Mouse (Mus musculus): ENCODE results near the gene Sqor. TPM values are rescaled to one million over a fixed set of nuclear protein-coding genes. Genes with fewer than 3 reads are reported as not detected.

Sqor gene
- polyA plus RNA-seq, 1 experiment from 2014 or later, result 3.6 TPM

DNA sequence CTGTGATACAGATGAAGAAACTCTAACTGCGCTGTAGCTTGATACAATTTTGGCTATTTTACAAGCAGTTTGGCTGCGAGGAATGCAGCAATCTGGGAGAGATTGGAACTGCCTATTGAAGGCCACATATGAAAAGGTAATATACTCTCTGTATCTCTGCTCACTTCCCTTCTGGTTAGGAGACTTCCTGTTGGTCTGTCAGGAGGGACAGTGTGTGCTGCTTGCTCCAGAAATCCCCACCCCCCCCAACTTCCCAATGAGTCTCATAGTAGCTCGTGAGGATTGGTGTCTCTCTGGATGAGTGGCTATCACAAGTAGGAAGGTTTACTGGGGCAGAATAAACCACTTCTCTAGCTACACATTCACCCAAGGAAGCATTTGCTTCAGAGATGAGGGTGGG, 2.0 kb upstream of the Sqor start:
- H3K27me3 ChIP-seq, result peaks cover 40% of the 10 kb centered on the region
- H3K9ac ChIP-seq (replicated peaks), result no peak overlapping the region
- no peak overlapping the region for H3K27ac ChIP-seq (replicated peaks)
- H3K4me1 ChIP-seq, result peaks cover 7% of the 10 kb centered on the region; the same call in 1 of the 2 replicates
- H3K4me2 ChIP-seq (replicated peaks), result no peak overlapping the region
- no peaks in the 10 kb centered on the region for H3K9me3 ChIP-seq
- no peaks in the 10 kb centered on the region for H3K36me3 ChIP-seq
- no peak overlapping the region for H3K4me3 ChIP-seq
- ATAC-seq (ENCODE audit: low FRiP score, low read depth), result no peak
- WGBS, result 65% methylated on average over 3 of the region's 3 CpGs

DNA sequence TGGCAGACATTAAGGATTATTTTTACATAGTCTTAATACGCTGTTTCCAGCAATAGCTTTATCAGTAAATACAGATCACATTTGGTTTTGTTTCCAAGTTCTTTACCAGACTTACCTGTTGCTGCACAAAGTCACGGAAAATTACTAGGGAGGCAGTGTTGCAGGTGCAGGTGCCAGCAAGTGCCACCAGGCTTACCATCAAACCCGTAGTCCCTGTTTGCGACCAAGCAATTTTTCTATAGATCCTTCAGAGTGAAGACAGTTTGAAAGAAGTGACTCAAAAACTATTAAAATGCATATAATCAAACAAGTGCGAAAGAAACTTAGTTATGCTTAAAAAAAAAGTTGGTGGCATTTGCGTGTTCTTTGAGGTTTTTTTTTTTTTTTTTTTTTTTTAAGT, 511 bp upstream of the Sqor start:
- no peak for ATAC-seq (ENCODE audit: low FRiP score, low read depth)
- H3K4me3 ChIP-seq, result no peak overlapping the region
- H3K9me3 ChIP-seq, result no peaks in the 10 kb centered on the region
- H3K36me3 ChIP-seq, result no peaks in the 10 kb centered on the region
- H3K27ac ChIP-seq (replicated peaks), result no peak overlapping the region
- peaks cover 40% of the 10 kb centered on the region for H3K27me3 ChIP-seq
- H3K9ac ChIP-seq (replicated peaks), result no peak overlapping the region
- H3K4me1 ChIP-seq, result peaks cover 7% of the 10 kb centered on the region; the same call in 1 of the 2 replicates
- peak overlapping the region; percentile 90; the same call in 1 of the 2 replicates for H3K4me2 ChIP-seq (replicated peaks)
- 51% methylated on average over 6 of the region's 6 CpGs for WGBS

DNA sequence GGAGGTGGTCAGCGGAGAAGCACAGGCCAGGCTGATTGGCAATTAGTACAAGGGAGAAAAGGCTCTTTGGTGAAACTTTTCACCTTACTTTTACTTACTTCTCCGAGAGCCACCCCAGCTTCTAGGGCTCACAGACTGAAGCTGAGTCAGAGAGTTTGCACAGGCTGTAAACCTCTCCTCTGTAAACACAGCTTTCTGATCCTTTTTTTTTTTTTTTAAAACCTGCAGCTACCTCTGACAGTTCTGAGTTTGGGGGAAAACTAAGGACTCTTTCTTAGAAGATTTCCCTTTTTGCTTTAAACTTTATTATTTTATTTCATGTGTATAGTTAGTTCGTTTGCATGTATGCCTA, 733 bp downstream of the Sqor start:
- Histone ChIP-seq H3K9me3 (no peaks in the 10 kb centered on the region), H3K4me1 (peaks cover 7% of the 10 kb centered on the region; the same call in 1 of the 2 replicates), H3K9ac (replicated peaks) (no peak overlapping the region), H3K4me2 (replicated peaks) (peak overlapping the region; percentile 90), H3K27ac (replicated peaks) (no peak overlapping the region), H3K27me3 (peaks cover 40% of the 10 kb centered on the region), H3K36me3 (no peaks in the 10 kb centered on the region), H3K4me3 (peak overlapping the region; percentile 47; the same call in 1 of the 2 replicates)
- ATAC-seq (ENCODE audit: low FRiP score, low read depth), result no peak; the same call in 1 of the 2 replicates
- WGBS, result 26% methylated on average over 3 of the region's 3 CpGs

DNA sequence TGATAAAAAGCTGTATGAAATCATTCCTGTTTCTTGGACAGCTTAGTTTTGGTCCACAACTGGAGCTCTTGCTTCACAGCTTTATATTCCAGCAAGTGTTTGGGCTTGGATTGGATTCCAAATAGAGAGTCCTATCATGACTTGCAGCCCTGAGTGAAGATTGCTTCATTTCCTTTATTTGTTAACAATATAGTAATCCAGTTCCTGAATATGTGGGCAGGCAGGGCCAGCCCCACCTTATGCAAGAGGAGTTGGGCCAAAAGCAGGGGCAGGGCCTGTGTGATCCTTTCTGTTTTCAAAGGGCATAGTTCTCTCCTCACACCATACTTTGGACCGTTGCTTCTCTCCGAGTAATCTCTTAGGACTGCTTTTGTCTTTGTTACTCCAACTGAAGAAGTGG, 6.0 kb downstream of the Sqor start:
- H3K4me2 ChIP-seq (replicated peaks), result no peak overlapping the region
- H3K9me3 ChIP-seq, result no peaks in the 10 kb centered on the region
- H3K4me3 ChIP-seq, result no peak overlapping the region
- no peaks in the 10 kb centered on the region for H3K36me3 ChIP-seq
- no peak for ATAC-seq (ENCODE audit: low FRiP score, low read depth)
- H3K27ac ChIP-seq (replicated peaks), result no peak overlapping the region
- H3K4me1 ChIP-seq, result no peaks in the 10 kb centered on the region
- 69% methylated on average over 2 of the region's 2 CpGs for WGBS
- peaks cover 6% of the 10 kb centered on the region for H3K27me3 ChIP-seq
- no peak overlapping the region for H3K9ac ChIP-seq (replicated peaks)

DNA sequence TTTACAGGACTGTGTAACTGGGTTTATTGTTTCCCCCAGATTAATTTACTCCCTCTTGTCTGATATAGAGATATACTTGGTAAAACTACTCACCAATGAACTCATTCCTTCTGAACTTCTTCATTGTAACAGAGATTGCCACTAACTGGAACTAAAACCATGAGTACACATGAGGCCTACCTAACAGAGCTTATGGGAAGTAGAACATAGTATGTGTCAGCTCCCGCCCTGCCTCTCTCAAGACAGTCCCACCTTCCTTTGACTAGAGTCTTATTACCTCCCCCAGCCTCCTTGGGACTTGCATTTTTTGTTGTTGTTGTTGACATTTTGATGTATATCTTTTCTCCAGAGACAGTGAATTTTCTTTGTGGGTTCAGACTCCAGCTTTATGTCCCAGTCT, 7.9 kb downstream of the Sqor start:
- Histone ChIP-seq H3K9me3 (no peaks in the 10 kb centered on the region), H3K4me1 (no peaks in the 10 kb centered on the region), H3K27ac (replicated peaks) (no peak overlapping the region), H3K4me3 (no peak overlapping the region), H3K9ac (replicated peaks) (no peak overlapping the region), H3K27me3 (no peaks in the 10 kb centered on the region), H3K36me3 (no peaks in the 10 kb centered on the region), H3K4me2 (replicated peaks) (no peak overlapping the region)
- WGBS, result 81% methylated on average over 1 of the region's 1 CpGs
- ATAC-seq (ENCODE audit: low FRiP score, low read depth), result no peak

DNA sequence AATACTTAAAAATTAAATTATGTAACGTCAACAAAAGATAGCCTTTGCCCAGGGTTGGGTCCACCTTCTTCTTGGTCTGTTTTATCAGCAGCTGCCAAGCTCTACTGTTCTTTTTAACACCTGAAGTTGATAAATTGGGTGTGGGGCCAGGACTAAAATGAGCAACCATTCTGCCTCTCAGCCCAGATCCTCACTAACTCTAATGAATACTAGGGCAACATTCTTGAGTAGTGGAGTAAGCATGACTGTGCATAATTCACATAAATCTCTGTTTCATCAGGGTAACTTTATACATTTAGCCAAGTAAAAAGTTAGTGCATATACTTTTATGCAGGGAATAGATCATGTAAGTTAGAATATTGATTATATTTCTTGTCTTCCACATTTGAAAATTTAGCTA, 10.5 kb downstream of the Sqor start:
- Histone ChIP-seq H3K9me3 (no peaks in the 10 kb centered on the region), H3K4me3 (no peak overlapping the region), H3K4me1 (no peaks in the 10 kb centered on the region), H3K36me3 (no peaks in the 10 kb centered on the region), H3K9ac (replicated peaks) (no peak overlapping the region), H3K4me2 (replicated peaks) (no peak overlapping the region), H3K27ac (replicated peaks) (no peak overlapping the region), H3K27me3 (no peaks in the 10 kb centered on the region)
- WGBS, result 79% methylated on average over 1 of the region's 1 CpGs
- ATAC-seq (ENCODE audit: low FRiP score, low read depth), result no peak

DNA sequence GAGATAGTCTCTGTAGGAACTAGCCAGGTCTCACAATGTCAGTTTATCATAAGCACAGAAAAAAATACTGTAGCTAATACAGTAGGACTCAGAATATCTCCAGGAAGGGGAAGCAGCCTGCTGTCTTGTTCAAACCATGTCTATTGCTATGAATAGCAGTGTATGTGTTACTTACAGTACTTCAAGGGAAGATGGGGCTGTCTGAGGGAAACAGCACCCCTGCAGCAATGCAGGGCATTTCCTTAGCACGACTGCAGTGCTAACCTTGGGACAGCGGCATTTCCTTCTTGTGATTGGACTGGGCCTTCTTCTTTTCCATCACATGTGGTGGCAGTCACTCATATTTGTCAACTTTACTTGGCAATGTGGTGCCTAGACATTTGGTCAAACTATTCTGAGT, 11.8 kb downstream of the Sqor start:
- no peak for ATAC-seq (ENCODE audit: low FRiP score, low read depth)
- H3K4me1 ChIP-seq, result no peaks in the 10 kb centered on the region
- no peak overlapping the region for H3K9ac ChIP-seq (replicated peaks)
- no peaks in the 10 kb centered on the region for H3K36me3 ChIP-seq
- no peaks in the 10 kb centered on the region for H3K27me3 ChIP-seq
- no peaks in the 10 kb centered on the region for H3K9me3 ChIP-seq
- H3K27ac ChIP-seq (replicated peaks), result no peak overlapping the region
- no peak overlapping the region for H3K4me3 ChIP-seq
- no peak overlapping the region for H3K4me2 ChIP-seq (replicated peaks)
- WGBS, result 83% methylated on average over 2 of the region's 2 CpGs

DNA sequence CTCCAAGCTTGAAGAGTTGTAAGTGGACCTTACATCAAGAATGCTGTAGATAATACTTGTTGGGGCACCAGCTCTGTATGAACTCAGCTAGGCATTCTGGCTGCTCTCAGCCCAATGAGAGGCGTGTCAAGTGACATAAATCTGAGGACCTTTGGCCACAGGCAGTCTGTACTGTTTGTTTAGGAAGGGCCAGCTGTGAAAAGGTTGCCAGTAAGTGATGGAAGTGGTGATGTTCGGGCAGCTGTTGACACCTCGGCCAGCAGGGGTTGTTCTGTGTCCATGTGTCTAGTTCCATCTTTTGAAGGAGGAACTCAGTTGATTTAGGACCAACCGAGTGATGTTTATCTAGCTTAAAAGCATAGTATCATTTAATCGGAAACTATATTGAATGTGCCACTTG, 14.9 kb downstream of the Sqor start:
- H3K27me3 ChIP-seq, result no peaks in the 10 kb centered on the region
- H3K9me3 ChIP-seq, result no peaks in the 10 kb centered on the region
- no peaks in the 10 kb centered on the region for H3K36me3 ChIP-seq
- no peak overlapping the region for H3K9ac ChIP-seq (replicated peaks)
- 76% methylated on average over 5 of the region's 5 CpGs for WGBS
- H3K4me3 ChIP-seq, result no peak overlapping the region
- no peak overlapping the region for H3K27ac ChIP-seq (replicated peaks)
- no peak for ATAC-seq (ENCODE audit: low FRiP score, low read depth)
- H3K4me2 ChIP-seq (replicated peaks), result no peak overlapping the region
- H3K4me1 ChIP-seq, result no peaks in the 10 kb centered on the region

DNA sequence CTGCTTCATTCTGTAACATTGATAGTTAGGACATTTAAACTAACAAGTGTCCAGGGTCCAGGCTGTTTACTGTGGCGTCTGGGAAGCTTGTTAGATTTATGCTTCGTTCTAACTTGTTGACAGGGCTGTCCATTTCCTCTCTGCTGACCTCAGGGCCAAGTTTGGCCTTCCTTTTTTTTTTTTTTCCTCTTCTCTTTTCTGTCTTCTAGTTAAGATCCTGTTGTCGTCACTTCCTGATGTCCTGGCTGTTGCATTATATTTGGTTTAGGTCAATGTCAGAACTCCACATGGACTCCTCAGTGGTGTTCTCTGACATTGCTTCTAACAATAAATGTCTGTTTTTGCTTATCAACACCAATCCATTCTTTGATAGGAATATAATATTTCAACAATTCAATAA, 15.4 kb downstream of the Sqor start:
- Histone ChIP-seq H3K36me3 (no peaks in the 10 kb centered on the region), H3K4me1 (no peaks in the 10 kb centered on the region), H3K9ac (replicated peaks) (no peak overlapping the region), H3K27me3 (no peaks in the 10 kb centered on the region), H3K27ac (replicated peaks) (no peak overlapping the region), H3K4me2 (replicated peaks) (no peak overlapping the region), H3K4me3 (no peak overlapping the region), H3K9me3 (no peaks in the 10 kb centered on the region)
- WGBS, result 78% methylated on average over 3 of the region's 3 CpGs
- no peak for ATAC-seq (ENCODE audit: low FRiP score, low read depth)

DNA sequence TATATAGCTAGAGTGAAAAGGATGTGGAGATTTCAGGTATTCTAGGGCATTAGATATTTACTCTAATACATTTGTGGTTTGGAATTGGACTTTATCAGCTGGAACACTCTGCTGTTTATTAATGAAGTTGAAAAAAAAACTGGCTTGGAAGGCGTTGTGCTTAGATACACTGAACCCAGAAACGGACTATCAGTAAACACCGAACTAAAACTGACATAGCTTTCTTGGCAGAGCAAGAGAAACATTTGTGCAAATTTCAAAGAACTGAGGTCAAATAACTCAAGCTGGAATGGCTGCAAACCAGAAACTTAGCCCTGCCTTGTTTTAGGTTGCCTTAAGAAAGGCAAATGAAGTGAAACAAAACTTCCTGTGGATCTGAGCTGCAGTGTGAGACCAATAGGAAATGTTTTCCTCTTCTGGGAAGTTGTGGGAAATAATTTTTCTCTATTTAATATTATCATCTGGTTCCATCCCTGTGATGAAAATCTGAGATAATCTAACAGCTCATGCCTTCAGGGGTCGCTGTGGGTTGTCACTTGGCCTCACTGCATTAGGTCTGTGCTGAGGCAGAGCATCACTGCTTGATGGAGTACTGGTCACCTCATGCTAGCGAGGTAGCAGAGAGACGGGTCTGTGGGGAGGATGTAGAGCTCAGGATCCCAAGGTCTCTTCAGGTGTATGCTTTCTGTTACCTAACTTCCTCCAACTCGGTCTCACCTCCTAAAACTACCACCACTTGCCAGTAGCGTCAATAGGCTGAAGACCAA, 16.7 kb downstream of the Sqor start:
- Histone ChIP-seq H3K4me1 (no peaks in the 10 kb centered on the region), H3K9me3 (no peaks in the 10 kb centered on the region), H3K27ac (replicated peaks) (no peak overlapping the region), H3K4me3 (no peak overlapping the region), H3K4me2 (replicated peaks) (no peak overlapping the region), H3K36me3 (no peaks in the 10 kb centered on the region), H3K9ac (replicated peaks) (no peak overlapping the region), H3K27me3 (no peaks in the 10 kb centered on the region)
- 77% methylated on average over 8 of the region's 8 CpGs for WGBS
- no peak for ATAC-seq (ENCODE audit: low FRiP score, low read depth)

DNA sequence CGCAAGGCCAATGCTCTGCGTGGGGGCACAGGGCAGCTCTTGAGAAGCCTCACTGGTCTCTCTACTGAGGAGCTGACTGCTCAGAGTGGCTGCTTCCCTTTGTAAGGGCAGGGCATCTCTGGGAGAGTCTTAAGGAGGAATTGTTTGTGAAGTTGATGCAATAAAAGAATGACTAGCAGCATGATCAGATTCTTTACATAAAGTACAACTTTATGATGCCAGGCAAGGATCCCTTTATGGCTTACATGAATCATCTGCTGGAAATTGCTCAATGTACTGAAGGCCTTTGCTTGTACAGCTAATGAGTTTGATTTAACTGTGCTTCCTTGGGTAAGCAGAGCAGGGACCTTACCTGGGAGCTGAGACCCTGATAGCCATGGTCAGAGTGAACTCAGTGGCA, 18.7 kb downstream of the Sqor start:
- Histone ChIP-seq H3K4me1 (no peaks in the 10 kb centered on the region), H3K36me3 (no peaks in the 10 kb centered on the region), H3K27me3 (no peaks in the 10 kb centered on the region), H3K4me3 (no peak overlapping the region), H3K27ac (replicated peaks) (no peak overlapping the region), H3K4me2 (replicated peaks) (no peak overlapping the region), H3K9ac (replicated peaks) (no peak overlapping the region), H3K9me3 (no peaks in the 10 kb centered on the region)
- WGBS, result 84% methylated on average over 2 of the region's 2 CpGs
- ATAC-seq (ENCODE audit: low FRiP score, low read depth), result no peak

DNA sequence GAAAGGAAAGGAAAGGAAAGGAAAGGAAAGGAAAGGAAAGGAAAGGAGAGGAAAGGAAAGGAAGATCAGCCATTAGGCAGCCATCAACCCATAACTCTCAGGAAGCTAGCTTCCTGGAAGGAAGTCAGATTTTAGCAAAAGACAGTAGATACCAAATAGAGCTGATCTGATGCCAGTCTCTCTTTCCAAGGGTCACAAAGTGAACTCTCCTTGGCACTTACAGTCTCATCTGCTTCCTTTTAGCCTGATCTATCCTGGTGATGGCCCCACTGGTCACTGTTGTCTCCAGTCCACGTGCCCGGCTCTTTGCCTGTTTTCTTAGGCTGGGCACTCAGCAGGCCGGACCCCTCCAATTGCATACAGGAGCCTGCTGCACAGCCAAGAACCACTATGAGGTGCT, 19.7 kb downstream of the Sqor start:
- 82% methylated on average over 3 of the region's 3 CpGs for WGBS

DNA sequence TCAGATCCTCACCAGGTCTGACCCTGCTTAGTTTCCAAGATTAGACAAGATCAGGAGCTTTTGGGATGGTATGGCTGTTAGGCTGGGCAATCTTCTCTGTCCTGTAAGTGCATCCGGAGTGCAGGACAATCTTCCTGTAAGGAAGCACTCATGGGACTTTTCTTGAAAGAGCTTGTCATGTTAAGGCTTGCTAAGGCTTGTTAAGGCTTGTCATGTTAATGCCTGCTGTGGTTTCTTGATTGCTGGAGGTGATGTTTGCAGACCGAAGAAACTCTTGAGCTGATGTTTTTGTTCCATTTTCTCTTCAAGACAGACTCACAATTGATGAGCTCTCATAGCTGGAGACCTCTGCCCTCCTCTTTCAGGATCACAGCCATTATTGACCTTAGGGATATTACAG, 21.1 kb downstream of the Sqor start:
- Histone ChIP-seq H3K4me2 (replicated peaks) (no peak overlapping the region), H3K9ac (replicated peaks) (no peak overlapping the region), H3K27me3 (no peaks in the 10 kb centered on the region), H3K36me3 (no peaks in the 10 kb centered on the region), H3K27ac (replicated peaks) (no peak overlapping the region), H3K4me1 (no peaks in the 10 kb centered on the region), H3K9me3 (no peaks in the 10 kb centered on the region), H3K4me3 (no peak overlapping the region)
- ATAC-seq (ENCODE audit: low FRiP score, low read depth), result no peak
- WGBS, result 89% methylated on average over 2 of the region's 2 CpGs

More for the DNA sequence above, 19.7 kb downstream of the Sqor start:
- Histone ChIP-seq H3K36me3 (no peaks in the 10 kb centered on the region), H3K4me3 (no peak overlapping the region), H3K27ac (replicated peaks) (no peak overlapping the region), H3K9ac (replicated peaks) (no peak overlapping the region), H3K27me3 (no peaks in the 10 kb centered on the region), H3K4me2 (replicated peaks) (no peak overlapping the region), H3K9me3 (no peaks in the 10 kb centered on the region), H3K4me1 (no peaks in the 10 kb centered on the region)
- no peak for ATAC-seq (ENCODE audit: low FRiP score, low read depth)
